In genomic region chr8:124921369-124922279, GRCm38 (mm10) we compare ENCODE assay signal across 9 mouse cellular contexts. TPM values are rescaled to one million over a fixed set of nuclear protein-coding genes. Genes with fewer than 3 reads are reported as not detected.
DNase-seq lines count a peak whose midpoint lies in the region; ATAC-seq lines count a peak whose summit lies in the region.
"Had no signal": no experiment of that assay in that cellular context is flagged by ENCODE, and none has a peak within 500 bp of the region (broad histone marks: within the 10 kb centered on the region; RNA-seq: fewer than 3 reads in every experiment).

No protein-coding gene starts in this region.

- H3K27ac ChIP-seq in hindbrain, embryonic 13.5 days = peak overlapping the region; percentile 64
- H3K27ac ChIP-seq in hindbrain, embryonic 12.5 days = no peak overlapping the region
- H3K27ac ChIP-seq in kidney, embryonic 15.5 days = no peak overlapping the region

- 80% methylated on average over 18 of the region's 18 CpGs for WGBS in hindbrain, embryonic 13.5 days
- WGBS in hindbrain, embryonic 12.5 days = 82% methylated on average over 18 of the region's 18 CpGs
- WGBS in kidney, embryonic 15.5 days = 82% methylated on average over 18 of the region's 18 CpGs

- no peak for ATAC-seq in hindbrain, embryonic 13.5 days (ENCODE audit: low FRiP score)
- no peak for ATAC-seq in hindbrain, embryonic 12.5 days (ENCODE audit: low FRiP score)
- peak; percentile 17 to 31; a peak in 2 of 4 replicates for ATAC-seq in hematopoietic stem cell, adult 5-6 weeks (replicated peaks in 1 of 2; ENCODE audit: insufficient read depth in 1 of 2, low FRiP score in 2 of 2, low TSS enrichment in 1 of 2, low read depth in 1 of 2, poor library complexity in 2 of 2, severe bottlenecking in 2 of 2)
- ATAC-seq in megakaryocyte-erythroid progenitor cell, adult 5-6 weeks (replicated peaks; ENCODE audit: low FRiP score, low TSS enrichment, poor library complexity, severe bottlenecking) = peak; percentile 40; the same call in 1 of the 2 replicates
- no peak for ATAC-seq in kidney, embryonic 15.5 days (replicated peaks; ENCODE audit: low FRiP score)

- peaks cover 48% of the 10 kb centered on the region for H3K4me1 ChIP-seq in hindbrain, embryonic 13.5 days (replicated peaks)
- peaks cover 10% of the 10 kb centered on the region; the same call in 1 of the 2 replicates for H3K4me1 ChIP-seq in hindbrain, embryonic 12.5 days
- peaks cover 20% of the 10 kb centered on the region for H3K4me1 ChIP-seq in kidney, embryonic 15.5 days

- H3K9me3 ChIP-seq in hindbrain, embryonic 13.5 days = no peaks in the 10 kb centered on the region
- no peaks in the 10 kb centered on the region for H3K9me3 ChIP-seq in hindbrain, embryonic 12.5 days (replicated peaks)
- H3K9me3 ChIP-seq in kidney, embryonic 15.5 days (replicated peaks) = no peaks in the 10 kb centered on the region

- H3K4me2 ChIP-seq in hindbrain, embryonic 13.5 days = no peak overlapping the region
- no peak overlapping the region for H3K4me2 ChIP-seq in hindbrain, embryonic 12.5 days (replicated peaks)
- no peak overlapping the region for H3K4me2 ChIP-seq in kidney, embryonic 15.5 days

- H3K9ac ChIP-seq in hindbrain, embryonic 13.5 days = peak overlapping the region; percentile 53
- no peak overlapping the region for H3K9ac ChIP-seq in hindbrain, embryonic 12.5 days
- no peak overlapping the region for H3K9ac ChIP-seq in kidney, embryonic 15.5 days

- no peaks in the 10 kb centered on the region for H3K27me3 ChIP-seq in hindbrain, embryonic 13.5 days
- H3K27me3 ChIP-seq in hindbrain, embryonic 12.5 days = no peaks in the 10 kb centered on the region
- H3K27me3 ChIP-seq in kidney, embryonic 15.5 days = no peaks in the 10 kb centered on the region

- peak; percentile 55 to 61 for DNase-seq in adrenal gland, postnatal 36 days
- no peak for DNase-seq in right cerebral cortex, adult 18-20 months
- no peak for DNase-seq in spleen, postnatal 10 days (ENCODE audit: low spot score in 2 of 2)
- DNase-seq: cerebellum, adult 11 months had no signal

- H3K36me3 ChIP-seq in hindbrain, embryonic 13.5 days = peaks cover 13% of the 10 kb centered on the region
- peaks cover 5% of the 10 kb centered on the region for H3K36me3 ChIP-seq in hindbrain, embryonic 12.5 days
- H3K36me3 ChIP-seq in kidney, embryonic 15.5 days = peaks cover 8% of the 10 kb centered on the region; the same call in 1 of the 2 replicates

- no peak overlapping the region for H3K4me3 ChIP-seq in hindbrain, embryonic 13.5 days
- H3K4me3 ChIP-seq in hindbrain, embryonic 12.5 days = no peak overlapping the region
- no peak overlapping the region for H3K4me3 ChIP-seq in kidney, embryonic 15.5 days (replicated peaks)

RNA-seq across cellular contexts. Expression of gene Sprtn, which starts 23.9 kb away (rescaled TPM):
- polyA plus RNA-seq in hindbrain, embryonic 13.5 days (2015; fragmentation: Nextera tagmentation; extraction: Ambion mirVana) = 9.5 and 10.6 TPM in 2 replicates
- polyA plus RNA-seq in hindbrain, embryonic 12.5 days (2016; fragmentation: Nextera tagmentation; extraction: Ambion mirVana) = 15.2 and 17.0 TPM in 2 replicates
- total RNA-seq in adrenal gland, postnatal 36 days (2021) = 10 to 100 TPM; 19.0 to 19.7 TPM
- total RNA-seq in hematopoietic stem cell, adult 5-6 weeks (2017) = 21.6 and 23.1 TPM in 2 replicates
- total RNA-seq in megakaryocyte-erythroid progenitor cell, adult 5-6 weeks (2014; fragmentation: Nextera tagmentation) = 21.6 and 29.3 TPM in 2 replicates
- 21.5 and 21.7 TPM in 2 replicates for total RNA-seq in megakaryocyte-erythroid progenitor cell, adult 5-6 weeks (2017)
- 9.7 and 10.2 TPM in 2 replicates for polyA plus RNA-seq in kidney, embryonic 15.5 days (2015; fragmentation: Nextera tagmentation; extraction: Ambion mirVana)

RNA-seq across cellular contexts. Expression of gene Exoc8, which starts 24.1 kb away (rescaled TPM):
- 13.2 and 13.8 TPM in 2 replicates for polyA plus RNA-seq in hindbrain, embryonic 13.5 days (2015; fragmentation: Nextera tagmentation; extraction: Ambion mirVana)
- 17.2 and 18.8 TPM in 2 replicates for polyA plus RNA-seq in hindbrain, embryonic 12.5 days (2016; fragmentation: Nextera tagmentation; extraction: Ambion mirVana)
- total RNA-seq in adrenal gland, postnatal 36 days (2021) = 10 to 100 TPM; 23.0 to 24.0 TPM
- 13.1 and 16.3 TPM in 2 replicates for total RNA-seq in hematopoietic stem cell, adult 5-6 weeks (2017)
- 10.5 and 12.0 TPM in 2 replicates for total RNA-seq in megakaryocyte-erythroid progenitor cell, adult 5-6 weeks (2014; fragmentation: Nextera tagmentation)
- 11.8 and 14.8 TPM in 2 replicates for total RNA-seq in megakaryocyte-erythroid progenitor cell, adult 5-6 weeks (2017)
- 7.6 and 9.0 TPM in 2 replicates for polyA plus RNA-seq in kidney, embryonic 15.5 days (2015; fragmentation: Nextera tagmentation; extraction: Ambion mirVana)

RNA-seq across cellular contexts. Expression of gene Egln1, which starts 27.5 kb away (rescaled TPM):
- polyA plus RNA-seq in hindbrain, embryonic 13.5 days (2015; fragmentation: Nextera tagmentation; extraction: Ambion mirVana) = 16.9 and 17.2 TPM in 2 replicates
- polyA plus RNA-seq in hindbrain, embryonic 12.5 days (2016; fragmentation: Nextera tagmentation; extraction: Ambion mirVana) = 17.3 and 17.5 TPM in 2 replicates
- 10 to 100 TPM; 50.2 to 64.1 TPM for total RNA-seq in adrenal gland, postnatal 36 days (2021)
- 18.8 and 24.0 TPM in 2 replicates for total RNA-seq in hematopoietic stem cell, adult 5-6 weeks (2017)
- total RNA-seq in megakaryocyte-erythroid progenitor cell, adult 5-6 weeks (2014; fragmentation: Nextera tagmentation) = 12.8 and 16.6 TPM in 2 replicates
- total RNA-seq in megakaryocyte-erythroid progenitor cell, adult 5-6 weeks (2017) = 11.7 and 13.6 TPM in 2 replicates
- 10.9 and 11.1 TPM in 2 replicates for polyA plus RNA-seq in kidney, embryonic 15.5 days (2015; fragmentation: Nextera tagmentation; extraction: Ambion mirVana)

RNA-seq across cellular contexts. Expression of gene 2810004N23Rik, which starts 58.7 kb away (rescaled TPM):
- 30.4 and 32.1 TPM in 2 replicates for polyA plus RNA-seq in hindbrain, embryonic 13.5 days (2015; fragmentation: Nextera tagmentation; extraction: Ambion mirVana)
- 42.2 and 43.9 TPM in 2 replicates for polyA plus RNA-seq in hindbrain, embryonic 12.5 days (2016; fragmentation: Nextera tagmentation; extraction: Ambion mirVana)
- total RNA-seq in adrenal gland, postnatal 36 days (2021) = 10 to 100 TPM; 30.1 to 31.9 TPM
- 56.6 and 60.8 TPM in 2 replicates for total RNA-seq in hematopoietic stem cell, adult 5-6 weeks (2017)
- 55.2 and 62.5 TPM in 2 replicates for total RNA-seq in megakaryocyte-erythroid progenitor cell, adult 5-6 weeks (2014; fragmentation: Nextera tagmentation)
- 88.0 and 94.9 TPM in 2 replicates for total RNA-seq in megakaryocyte-erythroid progenitor cell, adult 5-6 weeks (2017)
- polyA plus RNA-seq in kidney, embryonic 15.5 days (2015; fragmentation: Nextera tagmentation; extraction: Ambion mirVana) = 52.7 and 53.3 TPM in 2 replicates

RNA-seq across cellular contexts. Expression of gene Gnpat, which starts 58.8 kb away (rescaled TPM):
- 83.6 and 85.0 TPM in 2 replicates for polyA plus RNA-seq in hindbrain, embryonic 13.5 days (2015; fragmentation: Nextera tagmentation; extraction: Ambion mirVana)
- polyA plus RNA-seq in hindbrain, embryonic 12.5 days (2016; fragmentation: Nextera tagmentation; extraction: Ambion mirVana) = 103 and 107 TPM in 2 replicates
- total RNA-seq in adrenal gland, postnatal 36 days (2021) = 100 to 1,000 TPM in 1 of 2 experiments, 10 to 100 TPM in 1; 93.1 to 104 TPM
- total RNA-seq in hematopoietic stem cell, adult 5-6 weeks (2017) = 93.0 and 109 TPM in 2 replicates
- 96.0 and 98.2 TPM in 2 replicates for total RNA-seq in megakaryocyte-erythroid progenitor cell, adult 5-6 weeks (2014; fragmentation: Nextera tagmentation)
- total RNA-seq in megakaryocyte-erythroid progenitor cell, adult 5-6 weeks (2017) = 51.5 and 55.6 TPM in 2 replicates
- 101 and 114 TPM in 2 replicates for polyA plus RNA-seq in kidney, embryonic 15.5 days (2015; fragmentation: Nextera tagmentation; extraction: Ambion mirVana)

Comparison
In these comparisons a context has a peak if more than half of its experiments do, and no peak if none do; other contexts are left out.
1. ATAC-seq: peak in hematopoietic stem cell, adult 5-6 weeks (2 of 2) and megakaryocyte-erythroid progenitor cell, adult 5-6 weeks (single experiment); none in hindbrain, embryonic 13.5 days (single experiment), hindbrain, embryonic 12.5 days (single experiment) and kidney, embryonic 15.5 days (single experiment).
2. DNase-seq: peak in adrenal gland, postnatal 36 days (2 of 2); none in right cerebral cortex, adult 18-20 months (single experiment) and spleen, postnatal 10 days (0 of 2).